26 mouse cellular contexts compared by ENCODE assay signal in the genomic region with DNA sequence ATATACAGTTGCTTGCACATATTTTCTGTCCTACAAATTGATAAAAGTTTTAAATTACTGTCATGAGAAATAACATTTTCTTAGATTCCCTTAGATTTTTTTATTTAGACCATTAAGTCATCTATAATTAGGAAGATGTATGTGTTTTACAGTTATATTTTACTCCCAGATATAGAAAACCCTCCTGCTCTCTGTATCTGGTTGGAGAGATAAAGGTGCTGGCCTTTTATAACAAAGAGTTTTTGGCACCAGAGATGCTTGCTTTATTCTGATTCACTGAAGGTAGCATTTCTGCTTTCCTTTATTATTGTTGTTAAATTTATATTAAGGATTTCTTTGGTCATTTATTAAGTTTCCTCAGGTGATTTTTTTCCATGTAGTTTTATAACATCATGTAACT.
"Had no signal": no experiment of that assay in that cellular context is flagged by ENCODE, and none has a peak within 500 bp of the region (broad histone marks: within the 10 kb centered on the region; RNA-seq: fewer than 3 reads in every experiment).

No protein-coding gene starts in this region.

- H3K27me3 ChIP-seq: embryonic facial prominence, embryonic 12.5 days; embryonic facial prominence, embryonic 13.5 days; embryonic facial prominence, embryonic 15.5 days; forebrain, embryonic 12.5 days; forebrain, embryonic 13.5 days; forebrain, embryonic 15.5 days had no signal

- H3K4me3 ChIP-seq: embryonic facial prominence, embryonic 10.5 days; embryonic facial prominence, embryonic 12.5 days; embryonic facial prominence, embryonic 13.5 days; embryonic facial prominence, embryonic 15.5 days; erythroblast, embryonic 14.5 days; forebrain, embryonic 10.5 days; forebrain, embryonic 12.5 days; forebrain, embryonic 13.5 days; forebrain, embryonic 15.5 days; gastrocnemius, adult 2 months; heart, adult 2 months; heart, embryonic 10.5 days had no signal

- H3K27ac ChIP-seq: embryonic facial prominence, embryonic 10.5 days; embryonic facial prominence, embryonic 12.5 days; embryonic facial prominence, embryonic 13.5 days; embryonic facial prominence, embryonic 15.5 days; forebrain, embryonic 10.5 days; forebrain, embryonic 12.5 days; forebrain, embryonic 13.5 days; forebrain, embryonic 15.5 days; gastrocnemius, adult 2 months; heart, adult 2 months; heart, embryonic 10.5 days had no signal

- H3K9me3 ChIP-seq: embryonic facial prominence, embryonic 10.5 days; embryonic facial prominence, embryonic 12.5 days; embryonic facial prominence, embryonic 13.5 days; embryonic facial prominence, embryonic 15.5 days; forebrain, embryonic 10.5 days; forebrain, embryonic 12.5 days; forebrain, embryonic 13.5 days; forebrain, embryonic 15.5 days; heart, embryonic 10.5 days had no signal

- DNase-seq: cerebellum, adult 9-10 months; cerebellum, adult 9-11 months; cerebellum, postnatal 10 days; cerebellum, postnatal 14 days; cerebellum, postnatal 25 days; cerebellum, postnatal 36 days; embryo, embryonic 11 days; forebrain, postnatal 0 days; gastrocnemius, adult 2 months; gastrocnemius, postnatal 10 days; gastrocnemius, postnatal 14 days; gastrocnemius, postnatal 25 days; gastrocnemius, postnatal 36 days; heart, adult 11 months; heart, adult 18-20 months; heart, adult 2 months had no signal

- H3K36me3 ChIP-seq: embryonic facial prominence, embryonic 10.5 days; embryonic facial prominence, embryonic 12.5 days; embryonic facial prominence, embryonic 13.5 days; embryonic facial prominence, embryonic 15.5 days; forebrain, embryonic 10.5 days; forebrain, embryonic 12.5 days; forebrain, embryonic 15.5 days; heart, embryonic 10.5 days had no signal

- H3K4me1 ChIP-seq: embryonic facial prominence, embryonic 10.5 days; embryonic facial prominence, embryonic 12.5 days; embryonic facial prominence, embryonic 13.5 days; embryonic facial prominence, embryonic 15.5 days; forebrain, embryonic 10.5 days; forebrain, embryonic 12.5 days; forebrain, embryonic 13.5 days; forebrain, embryonic 15.5 days; heart, embryonic 10.5 days had no signal

- H3K9ac ChIP-seq: embryonic facial prominence, embryonic 12.5 days; embryonic facial prominence, embryonic 13.5 days; embryonic facial prominence, embryonic 15.5 days; forebrain, embryonic 12.5 days; forebrain, embryonic 13.5 days; forebrain, embryonic 15.5 days; forebrain, postnatal 0 days had no signal
